Mouse (Mus musculus): ENCODE data around the gene Ankrd11. TPM values are rescaled to one million over a fixed set of nuclear protein-coding genes. Genes with fewer than 3 reads are reported as not detected.

Ankrd11 gene
- polyA plus RNA-seq, 1 experiment from 2014 or later: 49.9 TPM

DNA sequence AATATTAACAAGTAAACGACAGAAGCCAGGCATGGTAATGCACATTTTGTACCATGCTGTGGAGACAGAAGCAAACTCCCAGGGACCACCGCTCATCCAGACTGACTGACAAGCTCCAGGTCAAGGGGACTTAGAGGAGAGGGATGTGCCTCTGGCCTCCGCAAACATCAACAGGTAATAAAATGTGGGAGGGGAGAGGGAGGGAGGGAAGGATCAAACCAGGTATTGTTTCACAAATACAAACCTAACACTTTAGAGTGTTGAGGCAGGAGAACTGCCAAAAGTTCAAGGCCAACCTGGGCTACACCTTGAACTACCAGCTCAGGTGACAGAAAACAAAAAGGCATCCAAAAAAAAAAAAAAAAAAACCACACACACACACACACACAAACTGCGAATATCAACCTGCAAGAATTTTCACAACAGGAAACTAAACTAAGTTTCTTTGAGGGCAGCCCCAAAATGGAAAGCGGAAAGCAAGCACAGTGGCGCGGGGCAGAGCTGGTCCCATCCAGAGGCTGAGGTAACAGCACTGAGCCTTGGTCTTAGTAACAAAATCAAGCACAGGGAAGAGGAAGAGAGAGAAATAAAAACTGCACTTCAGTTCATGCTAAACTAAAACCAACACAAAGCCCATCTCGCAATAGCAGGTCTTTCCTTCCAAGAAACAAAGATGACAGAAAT lies 55.4 kb downstream of the Ankrd11 start:
- H3K9me3 ChIP-seq (ENCODE audit: control insufficient read depth, low read length): no peaks in the 10 kb centered on the region
- H3K4me2 ChIP-seq (replicated peaks): no peak overlapping the region
- H3K9ac ChIP-seq: no peak overlapping the region
- DNase-seq (ENCODE audit: low spot score) (no peak), ATAC-seq (ENCODE audit: low FRiP score) (no peak)
- no peaks in the 10 kb centered on the region for H3K27me3 ChIP-seq (ENCODE audit: control insufficient read depth, insufficient read depth, low read length)
- 88% methylated on average over 8 of the region's 8 CpGs for WGBS
- peaks cover 3% of the 10 kb centered on the region; the same call in 1 of the 2 replicates for H3K4me1 ChIP-seq (replicated peaks; ENCODE audit: control insufficient read depth, insufficient read depth, low read length)
- no peaks in the 10 kb centered on the region for H3K36me3 ChIP-seq (replicated peaks; ENCODE audit: control insufficient read depth, insufficient read depth)
- no peak overlapping the region for H3K4me3 ChIP-seq (replicated peaks; ENCODE audit: low read length)
- peak overlapping the region; percentile 17; the same call in 1 of the 2 replicates for H3K27ac ChIP-seq

GRCm38 (mm10) chr8:122984175-122984574 lies 57.9 kb downstream of the Ankrd11 start:
- no peaks in the 10 kb centered on the region for H3K27me3 ChIP-seq (ENCODE audit: control insufficient read depth, insufficient read depth, low read length)
- no peak overlapping the region for H3K4me3 ChIP-seq (replicated peaks; ENCODE audit: low read length)
- H3K4me2 ChIP-seq (replicated peaks): no peak overlapping the region
- no peaks in the 10 kb centered on the region for H3K9me3 ChIP-seq (ENCODE audit: control insufficient read depth, low read length)
- WGBS: 92% methylated on average over 3 of the region's 3 CpGs
- DNase-seq (ENCODE audit: low spot score) (no peak), ATAC-seq (ENCODE audit: low FRiP score) (no peak)
- no peak overlapping the region for H3K9ac ChIP-seq
- no peak overlapping the region for H3K27ac ChIP-seq
- peaks cover 3% of the 10 kb centered on the region; the same call in 1 of the 2 replicates for H3K4me1 ChIP-seq (replicated peaks; ENCODE audit: control insufficient read depth, insufficient read depth, low read length)
- H3K36me3 ChIP-seq (replicated peaks; ENCODE audit: control insufficient read depth, insufficient read depth): no peaks in the 10 kb centered on the region

GRCm38 (mm10) chr8:122983178-122983942 lies 58.7 kb downstream of the Ankrd11 start:
- H3K4me1 ChIP-seq (replicated peaks; ENCODE audit: control insufficient read depth, insufficient read depth, low read length): peaks cover 3% of the 10 kb centered on the region; the same call in 1 of the 2 replicates
- DNase-seq (ENCODE audit: low spot score): no peak
- H3K27me3 ChIP-seq (ENCODE audit: control insufficient read depth, insufficient read depth, low read length): no peaks in the 10 kb centered on the region
- no peak overlapping the region for H3K4me3 ChIP-seq (replicated peaks; ENCODE audit: low read length)
- H3K36me3 ChIP-seq (replicated peaks; ENCODE audit: control insufficient read depth, insufficient read depth): no peaks in the 10 kb centered on the region
- H3K9ac ChIP-seq: no peak overlapping the region
- no peak overlapping the region for H3K27ac ChIP-seq
- 85% methylated on average over 19 of the region's 19 CpGs for WGBS
- H3K4me2 ChIP-seq (replicated peaks): no peak overlapping the region
- H3K9me3 ChIP-seq (ENCODE audit: control insufficient read depth, low read length): no peaks in the 10 kb centered on the region
- ATAC-seq (ENCODE audit: low FRiP score): no peak

- H3K9ac ChIP-seq: no peak overlapping the region
- no peaks in the 10 kb centered on the region; the same call in 1 of the 2 replicates for H3K4me1 ChIP-seq (replicated peaks; ENCODE audit: control insufficient read depth, insufficient read depth, low read length)
- H3K9me3 ChIP-seq (ENCODE audit: control insufficient read depth, low read length): no peaks in the 10 kb centered on the region
- DNase-seq (ENCODE audit: low spot score) (no peak), ATAC-seq (ENCODE audit: low FRiP score) (no peak)
- no peak overlapping the region for H3K4me2 ChIP-seq (replicated peaks)
- H3K4me3 ChIP-seq (replicated peaks; ENCODE audit: low read length): no peak overlapping the region
- WGBS: 86% methylated on average over 5 of the region's 5 CpGs
- H3K27ac ChIP-seq: no peak overlapping the region
- H3K36me3 ChIP-seq (replicated peaks; ENCODE audit: control insufficient read depth, insufficient read depth): no peaks in the 10 kb centered on the region
- H3K27me3 ChIP-seq (ENCODE audit: control insufficient read depth, insufficient read depth, low read length): no peaks in the 10 kb centered on the region
These were observed 60.4 kb downstream of the Ankrd11 start for GRCm38 (mm10) chr8:122981646-122982045.

GRCm38 (mm10) chr8:122979865-122980509 lies 62.1 kb downstream of the Ankrd11 start:
- H3K9ac ChIP-seq: no peak overlapping the region
- no peak for ATAC-seq (ENCODE audit: low FRiP score)
- H3K27ac ChIP-seq: no peak overlapping the region
- no peaks in the 10 kb centered on the region for H3K9me3 ChIP-seq (ENCODE audit: control insufficient read depth, low read length)
- no peak overlapping the region for H3K4me2 ChIP-seq (replicated peaks)
- H3K4me3 ChIP-seq (replicated peaks; ENCODE audit: low read length): no peak overlapping the region
- DNase-seq (ENCODE audit: low spot score): no peak
- H3K27me3 ChIP-seq (ENCODE audit: control insufficient read depth, insufficient read depth, low read length): no peaks in the 10 kb centered on the region
- H3K36me3 ChIP-seq (replicated peaks; ENCODE audit: control insufficient read depth, insufficient read depth): no peaks in the 10 kb centered on the region
- WGBS: 73% methylated on average over 10 of the region's 10 CpGs
- H3K4me1 ChIP-seq (replicated peaks; ENCODE audit: control insufficient read depth, insufficient read depth, low read length): no peaks in the 10 kb centered on the region; the same call in 1 of the 2 replicates

GRCm38 (mm10) chr8:122979424-122979823 lies 62.7 kb downstream of the Ankrd11 start:
- no peaks in the 10 kb centered on the region for H3K27me3 ChIP-seq (ENCODE audit: control insufficient read depth, insufficient read depth, low read length)

DNA sequence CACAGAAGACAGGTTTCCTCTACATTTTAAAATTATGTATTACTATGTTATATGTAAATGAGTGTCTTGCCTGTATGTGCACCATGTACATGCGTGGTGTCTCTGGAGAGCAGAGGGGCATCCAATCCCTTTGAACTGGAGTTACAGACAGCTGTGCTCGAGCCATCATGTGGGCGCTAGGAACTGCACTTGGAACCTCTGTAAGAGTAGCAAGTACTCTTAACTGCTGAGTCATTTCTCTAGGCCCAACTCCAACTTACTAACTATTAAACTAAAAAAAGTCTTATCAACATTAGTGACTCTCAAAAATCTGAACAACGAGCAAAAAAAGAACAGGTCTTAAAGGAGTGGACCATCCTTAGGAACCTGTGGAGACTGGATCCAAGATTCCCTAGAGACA lies 66.0 kb downstream of the Ankrd11 start:
- Histone ChIP-seq H3K36me3 (replicated peaks; ENCODE audit: control insufficient read depth, insufficient read depth) (no peaks in the 10 kb centered on the region), H3K27me3 (ENCODE audit: control insufficient read depth, insufficient read depth, low read length) (no peaks in the 10 kb centered on the region), H3K4me3 (replicated peaks; ENCODE audit: low read length) (no peak overlapping the region), H3K9ac (no peak overlapping the region), H3K27ac (no peak overlapping the region), H3K9me3 (ENCODE audit: control insufficient read depth, low read length) (no peaks in the 10 kb centered on the region), H3K4me2 (replicated peaks) (no peak overlapping the region), H3K4me1 (replicated peaks; ENCODE audit: control insufficient read depth, insufficient read depth, low read length) (no peaks in the 10 kb centered on the region)
- no peak for DNase-seq (ENCODE audit: low spot score)
- WGBS: 96% methylated on average over 4 of the region's 4 CpGs
- ATAC-seq (ENCODE audit: low FRiP score): no peak

More at GRCm38 (mm10) chr8:122979424-122979823, 62.7 kb downstream of the Ankrd11 start:
- H3K9ac ChIP-seq: no peak overlapping the region
- H3K4me3 ChIP-seq (replicated peaks; ENCODE audit: low read length): no peak overlapping the region
- ATAC-seq (ENCODE audit: low FRiP score): no peak
- no peaks in the 10 kb centered on the region for H3K36me3 ChIP-seq (replicated peaks; ENCODE audit: control insufficient read depth, insufficient read depth)
- no peak overlapping the region for H3K27ac ChIP-seq
- no peak overlapping the region for H3K4me2 ChIP-seq (replicated peaks)
- no peak for DNase-seq (ENCODE audit: low spot score)
- H3K9me3 ChIP-seq (ENCODE audit: control insufficient read depth, low read length): no peaks in the 10 kb centered on the region
- 90% methylated on average over 3 of the region's 3 CpGs for WGBS
- no peaks in the 10 kb centered on the region for H3K4me1 ChIP-seq (replicated peaks; ENCODE audit: control insufficient read depth, insufficient read depth, low read length)

- 96% methylated on average over 3 of the region's 3 CpGs for WGBS
- DNase-seq (ENCODE audit: low spot score): no peak
- ATAC-seq (ENCODE audit: low FRiP score): no peak
- no peaks in the 10 kb centered on the region for H3K4me1 ChIP-seq (replicated peaks; ENCODE audit: control insufficient read depth, insufficient read depth, low read length)
- H3K4me3 ChIP-seq (replicated peaks; ENCODE audit: low read length): no peak overlapping the region
- H3K9me3 ChIP-seq (ENCODE audit: control insufficient read depth, low read length): no peaks in the 10 kb centered on the region
- H3K4me2 ChIP-seq (replicated peaks): no peak overlapping the region
- 0 out of 2 replicates have a peak, but pooled peaks cover 4% of the 10 kb centered on the region for H3K36me3 ChIP-seq (replicated peaks; ENCODE audit: control insufficient read depth, insufficient read depth)
- no peaks in the 10 kb centered on the region for H3K27me3 ChIP-seq (ENCODE audit: control insufficient read depth, insufficient read depth, low read length)
- no peak overlapping the region for H3K27ac ChIP-seq
- no peak overlapping the region for H3K9ac ChIP-seq
These were observed 72.0 kb downstream of the Ankrd11 start for GRCm38 (mm10) chr8:122969964-122970620.

GRCm38 (mm10) chr8:122968145-122968544 lies 73.9 kb downstream of the Ankrd11 start:
- no peak for DNase-seq (ENCODE audit: low spot score)
- H3K4me3 ChIP-seq (replicated peaks; ENCODE audit: low read length): no peak overlapping the region

More at GRCm38 (mm10) chr8:122968145-122968544, 73.9 kb downstream of the Ankrd11 start:
- ATAC-seq (ENCODE audit: low FRiP score): no peak
- Histone ChIP-seq H3K27ac (no peak overlapping the region), H3K27me3 (ENCODE audit: control insufficient read depth, insufficient read depth, low read length) (no peaks in the 10 kb centered on the region), H3K36me3 (replicated peaks; ENCODE audit: control insufficient read depth, insufficient read depth) (0 out of 2 replicates have a peak, but pooled peaks cover 4% of the 10 kb centered on the region), H3K9ac (no peak overlapping the region), H3K9me3 (ENCODE audit: control insufficient read depth, low read length) (no peaks in the 10 kb centered on the region), H3K4me2 (replicated peaks) (no peak overlapping the region), H3K4me1 (replicated peaks; ENCODE audit: control insufficient read depth, insufficient read depth, low read length) (no peaks in the 10 kb centered on the region)
- 91% methylated on average over 3 of the region's 3 CpGs for WGBS

All from hindbrain, embryonic 14.5 days (tissue).